Mouse (Mus musculus) embryonic facial prominence, embryonic 13.5 days (tissue): ENCODE results near the gene Nsg1. TPM values are rescaled to one million over a fixed set of nuclear protein-coding genes. Genes with fewer than 3 reads are reported as not detected.

Experiments
- ATAC-seq: fragments of 200-750 bp; cut with Nextera tagmentation; 2 replicates; pipeline ENCODE4 v1.8.0; 2017; ENCODE audit warnings: low read depth; ENCODE audit not compliant: insufficient number of reproducible peaks, insufficient read depth, low FRiP score, low TSS enrichment
- H3K27ac ChIP-seq: fragments of 300-500 bp; sonication (generic); 2 replicates; pipeline ENCODE4 v1.5.1; 2015; ENCODE audit warnings: moderate library complexity, mild to moderate bottlenecking, inconsistent platforms
- H3K27me3 ChIP-seq: fragments of 300-500 bp; sonication (generic); 2 replicates; pipeline ENCODE4 v1.6.1; 2015; ENCODE audit warnings: mild to moderate bottlenecking, inconsistent platforms
- H3K36me3 ChIP-seq: fragments of 300-500 bp; sonication (generic); 2 replicates; pipeline ENCODE4 v1.6.1; 2015; ENCODE audit warnings: mild to moderate bottlenecking, inconsistent platforms
- H3K4me1 ChIP-seq: fragments of 300-500 bp; sonication (generic); 2 replicates; pipeline ENCODE4 v1.6.1; 2015; ENCODE audit warnings: inconsistent platforms
- H3K4me2 ChIP-seq: fragments of 300-500 bp; sonication (generic); 2 replicates; pipeline ENCODE4 v1.6.1; 2015; ENCODE audit warnings: moderate library complexity, mild to moderate bottlenecking, inconsistent platforms
- H3K4me3 ChIP-seq: fragments of 300-500 bp; sonication (generic); 2 replicates; pipeline ENCODE4 v1.5.1; 2015; ENCODE audit warnings: mild to moderate bottlenecking, inconsistent platforms
- H3K9ac ChIP-seq: fragments of 300-500 bp; sonication (generic); 2 replicates; pipeline ENCODE4 v1.6.1; 2015; ENCODE audit warnings: mild to moderate bottlenecking, inconsistent platforms
- H3K9me3 ChIP-seq: fragments of 300-500 bp; sonication (generic); 2 replicates; pipeline ENCODE4 v1.6.1; 2016; ENCODE audit warnings: inconsistent platforms
- WGBS: fragments of 180-500 bp; shearing (Covaris S2); methylation state at CpG from one replicate; pipeline ENCODE4 v1.1.7; 2015; ENCODE audit warnings: mixed read lengths; 5-methylcytosine and 5-hydroxymethylcytosine counted together
- polyA plus RNA-seq: library from polyadenylated mRNA; unstranded; fragments of >200 nt; fragmentation: Nextera tagmentation; extraction: Ambion mirVana; gene quantifications from 2 replicates; pipeline ENCODE4 v1.2.1, GENCODE M21; 2015

Gene Nsg1
- polyA plus RNA-seq, 1 experiment from 2014 or later: 169 TPM

GRCm38 (mm10) chr5:38137163-38137562 lies 22.5 kb downstream of the Nsg1 start:
- Histone ChIP-seq H3K9me3 (no peaks in the 10 kb centered on the region), H3K9ac (no peak overlapping the region), H3K4me3 (no peak overlapping the region), H3K36me3 (peaks cover 77% of the 10 kb centered on the region), H3K27ac (no peak overlapping the region), H3K4me1 (no peaks in the 10 kb centered on the region), H3K27me3 (no peaks in the 10 kb centered on the region), H3K4me2 (no peak overlapping the region)
- no peak for ATAC-seq
- 85% methylated on average over 9 of the region's 9 CpGs for WGBS

- Histone ChIP-seq H3K27me3 (no peaks in the 10 kb centered on the region), H3K36me3 (peaks cover 68% of the 10 kb centered on the region)
- WGBS: 95% methylated on average over 9 of the region's 9 CpGs
These were observed 23.5 kb downstream of the Nsg1 start for GRCm38 (mm10) chr5:38136247-38136646.

GRCm38 (mm10) chr5:38129339-38129738 lies 30.4 kb downstream of the Nsg1 start:
- no peak for ATAC-seq
- Histone ChIP-seq H3K4me1 (no peaks in the 10 kb centered on the region), H3K4me3 (no peak overlapping the region), H3K27me3 (no peaks in the 10 kb centered on the region), H3K4me2 (no peak overlapping the region), H3K27ac (no peak overlapping the region), H3K9ac (no peak overlapping the region), H3K36me3 (peaks cover 41% of the 10 kb centered on the region), H3K9me3 (no peaks in the 10 kb centered on the region)
- WGBS: 97% methylated on average over 2 of the region's 2 CpGs

More at GRCm38 (mm10) chr5:38136247-38136646, 23.5 kb downstream of the Nsg1 start:
- Histone ChIP-seq H3K4me2 (no peak overlapping the region), H3K4me3 (no peak overlapping the region), H3K9ac (no peak overlapping the region), H3K4me1 (no peaks in the 10 kb centered on the region), H3K27ac (no peak overlapping the region), H3K9me3 (no peaks in the 10 kb centered on the region)
- ATAC-seq: no peak

- peaks cover 65% of the 10 kb centered on the region for H3K36me3 ChIP-seq
- 83% methylated on average over 13 of the region's 13 CpGs for WGBS
- no peak for ATAC-seq
These were observed 33.0 kb downstream of the Nsg1 start for GRCm38 (mm10) chr5:38126519-38127306.

GRCm38 (mm10) chr5:38121699-38122098 lies 38.0 kb downstream of the Nsg1 start:
- no peak overlapping the region for H3K4me3 ChIP-seq
- WGBS: 90% methylated on average over 7 of the region's 7 CpGs
- H3K27me3 ChIP-seq: no peaks in the 10 kb centered on the region
- no peak overlapping the region for H3K4me2 ChIP-seq
- peaks cover 66% of the 10 kb centered on the region for H3K36me3 ChIP-seq
- H3K9ac ChIP-seq: no peak overlapping the region
- no peak overlapping the region for H3K27ac ChIP-seq
- H3K9me3 ChIP-seq: no peaks in the 10 kb centered on the region
- no peak for ATAC-seq
- no peaks in the 10 kb centered on the region for H3K4me1 ChIP-seq

More at GRCm38 (mm10) chr5:38126519-38127306, 33.0 kb downstream of the Nsg1 start:
- H3K27me3 ChIP-seq: no peaks in the 10 kb centered on the region
- H3K9ac ChIP-seq: no peak overlapping the region
- H3K4me1 ChIP-seq: no peaks in the 10 kb centered on the region
- H3K27ac ChIP-seq: no peak overlapping the region
- H3K4me3 ChIP-seq: no peak overlapping the region
- no peak overlapping the region for H3K4me2 ChIP-seq
- H3K9me3 ChIP-seq: no peaks in the 10 kb centered on the region

- WGBS: 93% methylated on average over 5 of the region's 5 CpGs
- Histone ChIP-seq H3K9me3 (no peaks in the 10 kb centered on the region), H3K4me2 (no peak overlapping the region), H3K36me3 (peaks cover 81% of the 10 kb centered on the region), H3K27ac (no peak overlapping the region), H3K27me3 (no peaks in the 10 kb centered on the region), H3K9ac (no peak overlapping the region), H3K4me1 (no peaks in the 10 kb centered on the region), H3K4me3 (no peak overlapping the region)
- no peak for ATAC-seq
These were observed 40.4 kb downstream of the Nsg1 start for GRCm38 (mm10) chr5:38119268-38119667.

GRCm38 (mm10) chr5:38117056-38117455 lies 42.7 kb downstream of the Nsg1 start:
- H3K36me3 ChIP-seq: peaks cover 69% of the 10 kb centered on the region
- H3K4me2 ChIP-seq: no peak overlapping the region
- H3K27ac ChIP-seq: no peak overlapping the region
- no peaks in the 10 kb centered on the region for H3K4me1 ChIP-seq
- WGBS: 97% methylated on average over 1 of the region's 1 CpGs
- H3K27me3 ChIP-seq: no peaks in the 10 kb centered on the region
- ATAC-seq: no peak
- no peak overlapping the region for H3K9ac ChIP-seq
- no peaks in the 10 kb centered on the region for H3K9me3 ChIP-seq
- H3K4me3 ChIP-seq: no peak overlapping the region

GRCm38 (mm10) chr5:38114526-38114925 lies 45.2 kb downstream of the Nsg1 start:
- Histone ChIP-seq H3K4me2 (no peak overlapping the region), H3K27ac (no peak overlapping the region), H3K9me3 (no peaks in the 10 kb centered on the region), H3K4me3 (no peak overlapping the region), H3K9ac (no peak overlapping the region), H3K36me3 (peaks cover 71% of the 10 kb centered on the region), H3K27me3 (no peaks in the 10 kb centered on the region), H3K4me1 (no peaks in the 10 kb centered on the region)
- ATAC-seq: no peak
- 91% methylated on average over 2 of the region's 2 CpGs for WGBS

- WGBS: 93% methylated on average over 10 of the region's 10 CpGs
- H3K9ac ChIP-seq: no peak overlapping the region
- no peak overlapping the region for H3K4me3 ChIP-seq
- no peak overlapping the region for H3K27ac ChIP-seq
- no peaks in the 10 kb centered on the region for H3K4me1 ChIP-seq
- H3K9me3 ChIP-seq: no peaks in the 10 kb centered on the region
- H3K27me3 ChIP-seq: no peaks in the 10 kb centered on the region
- H3K4me2 ChIP-seq: no peak overlapping the region
- ATAC-seq: no peak
- H3K36me3 ChIP-seq: peaks cover 67% of the 10 kb centered on the region
These were observed 52.9 kb downstream of the Nsg1 start for GRCm38 (mm10) chr5:38106807-38107206.

- no peaks in the 10 kb centered on the region for H3K9me3 ChIP-seq
- no peak overlapping the region for H3K27ac ChIP-seq
- no peak overlapping the region for H3K9ac ChIP-seq
- H3K36me3 ChIP-seq: peaks cover 65% of the 10 kb centered on the region
- ATAC-seq: no peak
- H3K4me1 ChIP-seq: no peaks in the 10 kb centered on the region
- 91% methylated on average over 14 of the region's 14 CpGs for WGBS
- no peak overlapping the region for H3K4me3 ChIP-seq
- no peaks in the 10 kb centered on the region for H3K27me3 ChIP-seq
- no peak overlapping the region for H3K4me2 ChIP-seq
These were observed 53.5 kb downstream of the Nsg1 start for GRCm38 (mm10) chr5:38106080-38106697.

- H3K9ac ChIP-seq: no peak overlapping the region
- no peak overlapping the region for H3K4me3 ChIP-seq
- no peaks in the 10 kb centered on the region for H3K27me3 ChIP-seq
- peaks cover 38% of the 10 kb centered on the region for H3K36me3 ChIP-seq
- H3K27ac ChIP-seq: no peak overlapping the region
- ATAC-seq: no peak
- no peaks in the 10 kb centered on the region for H3K9me3 ChIP-seq
- H3K4me2 ChIP-seq: no peak overlapping the region
- WGBS: 85% methylated on average over 2 of the region's 2 CpGs
- peaks cover 5% of the 10 kb centered on the region; the same call in 1 of the 2 replicates for H3K4me1 ChIP-seq
These were observed 56.8 kb downstream of the Nsg1 start for GRCm38 (mm10) chr5:38102945-38103344.

- Histone ChIP-seq H3K27ac (no peak overlapping the region), H3K27me3 (no peaks in the 10 kb centered on the region), H3K36me3 (peaks cover 9% of the 10 kb centered on the region), H3K4me3 (no peak overlapping the region), H3K4me1 (peaks cover 5% of the 10 kb centered on the region; the same call in 1 of the 2 replicates), H3K9ac (no peak overlapping the region), H3K9me3 (no peaks in the 10 kb centered on the region), H3K4me2 (no peak overlapping the region)
- ATAC-seq: no peak
- WGBS: 40% methylated on average over 2 of the region's 2 CpGs
These were observed 60.5 kb downstream of the Nsg1 start for GRCm38 (mm10) chr5:38099139-38099676.
